Mouse (Mus musculus): ENCODE measurements around the gene Defa23. TPM values are rescaled to one million over a fixed set of nuclear protein-coding genes. Genes with fewer than 3 reads are reported as not detected.

The Defa23 gene
- polyA plus RNA-seq, 1 experiment from 2014 or later, result not detected

Other genes with a start within 250 kb of the Defa23 start
- gene Defb33, start 162.4 kb upstream of the Defa23 start, polyA plus RNA-seq (2014; fragmentation: Nextera tagmentation; extraction: Ambion mirVana), result not detected in 2 replicates
- gene Gm15056, start 152.4 kb upstream of the Defa23 start, polyA plus RNA-seq (2014; fragmentation: Nextera tagmentation; extraction: Ambion mirVana), result not detected in 2 replicates
- not detected in 2 replicates for gene Gm6040, start 133.0 kb upstream of the Defa23 start, polyA plus RNA-seq (2014; fragmentation: Nextera tagmentation; extraction: Ambion mirVana)
- gene AY761185, start 110.3 kb upstream of the Defa23 start, polyA plus RNA-seq (2014; fragmentation: Nextera tagmentation; extraction: Ambion mirVana), result not detected in 2 replicates
- gene Defa21, start 29.5 kb upstream of the Defa23 start, polyA plus RNA-seq (2014; fragmentation: Nextera tagmentation; extraction: Ambion mirVana), result not detected in 2 replicates
- not detected in 2 replicates for gene Defa35, start 10.0 kb downstream of the Defa23 start, polyA plus RNA-seq (2014; fragmentation: Nextera tagmentation; extraction: Ambion mirVana)
- gene Defa25, start 29.4 kb downstream of the Defa23 start, polyA plus RNA-seq (2014; fragmentation: Nextera tagmentation; extraction: Ambion mirVana), result not detected in 2 replicates
- not detected in 2 replicates for gene Gm14851, start 41.0 kb downstream of the Defa23 start, polyA plus RNA-seq (2014; fragmentation: Nextera tagmentation; extraction: Ambion mirVana)
- gene Defa30, start 79.6 kb downstream of the Defa23 start, polyA plus RNA-seq (2014; fragmentation: Nextera tagmentation; extraction: Ambion mirVana), result not detected in 2 replicates
- gene Defa22, start 107.2 kb downstream of the Defa23 start, polyA plus RNA-seq (2014; fragmentation: Nextera tagmentation; extraction: Ambion mirVana), result not detected in 2 replicates
- not detected in 2 replicates for gene Defa31, start 136.6 kb downstream of the Defa23 start, polyA plus RNA-seq (2014; fragmentation: Nextera tagmentation; extraction: Ambion mirVana)
- not detected in 2 replicates for gene Gm15293, start 146.5 kb downstream of the Defa23 start, polyA plus RNA-seq (2014; fragmentation: Nextera tagmentation; extraction: Ambion mirVana)
- gene Gm15292, start 194.7 kb downstream of the Defa23 start, polyA plus RNA-seq (2014; fragmentation: Nextera tagmentation; extraction: Ambion mirVana), result not detected in 2 replicates